Mouse (Mus musculus) embryonic stem cell, embryonic (primary cell): Measurements from ENCODE around the gene Col25a1.

ENCODE experiments used
- CTCF ChIA-PET, 4 experiments: fragments of 300-600 bp in 2 of 4; fragments of 350-600 bp in 2 of 4; sonication (Branson Sonifier 250); formaldehyde crosslinking; loops; one replicate each; lab custom pipeline; 2022; ENCODE audit warnings: inconsistent platforms in 2 of 4; lab: Charles Lee
- POLR2A ChIA-PET, 4 experiments: fragments of 300-600 bp in 2 of 4; fragments of 350-600 bp in 2 of 4; sonication (Branson Sonifier 250); formaldehyde crosslinking; loops; one replicate each; lab custom pipeline; 2022; ENCODE audit warnings: antibody characterized with exemption in 4 of 4, inconsistent platforms in 1 of 4; lab: Charles Lee

The Col25a1 gene

GRCm38 (mm10) chr3:130488839-130489238 lies 357.5 kb downstream of the Col25a1 start:
- CTCF ChIA-PET: no interaction called here
- POLR2A ChIA-PET: no interaction called here

- CTCF ChIA-PET: no interaction called here
- POLR2A ChIA-PET: no interaction called here
Observed at GRCm38 (mm10) chr3:130494192-130494591, 362.9 kb downstream of the Col25a1 start.

GRCm38 (mm10) chr3:130494665-130495396 lies 363.5 kb downstream of the Col25a1 start:
- ChIA-PET POLR2A (no interaction called here), CTCF (no interaction called here)

GRCm38 (mm10) chr3:130497036-130497435 lies 365.7 kb downstream of the Col25a1 start:
- CTCF ChIA-PET: interaction anchor here in 1 of 4 experiments (0.7 kb wide), 1 partner anchor 1762 kb away, joined by 3 read pairs; no protein-coding TSS in a partner anchor
- POLR2A ChIA-PET: no interaction called here

DNA sequence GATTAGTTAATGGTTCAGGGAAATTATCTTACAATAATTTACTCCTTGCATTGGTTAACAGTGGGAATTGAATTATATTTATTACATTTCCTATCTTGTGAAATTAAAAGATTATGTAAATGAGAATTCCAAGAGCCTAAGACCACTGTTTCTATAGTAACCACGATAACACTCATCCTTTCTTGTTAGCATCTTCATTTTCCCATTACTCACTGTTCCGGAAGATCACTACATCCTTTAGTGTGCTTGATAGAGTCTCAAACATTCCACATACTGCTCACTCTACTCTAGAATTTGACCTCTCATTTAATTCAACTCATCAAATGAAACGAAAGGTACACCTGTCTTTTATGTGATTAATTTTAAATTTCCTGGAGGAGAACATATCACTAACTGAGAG lies 370.4 kb downstream of the Col25a1 start:
- CTCF ChIA-PET: no interaction called here

DNA sequence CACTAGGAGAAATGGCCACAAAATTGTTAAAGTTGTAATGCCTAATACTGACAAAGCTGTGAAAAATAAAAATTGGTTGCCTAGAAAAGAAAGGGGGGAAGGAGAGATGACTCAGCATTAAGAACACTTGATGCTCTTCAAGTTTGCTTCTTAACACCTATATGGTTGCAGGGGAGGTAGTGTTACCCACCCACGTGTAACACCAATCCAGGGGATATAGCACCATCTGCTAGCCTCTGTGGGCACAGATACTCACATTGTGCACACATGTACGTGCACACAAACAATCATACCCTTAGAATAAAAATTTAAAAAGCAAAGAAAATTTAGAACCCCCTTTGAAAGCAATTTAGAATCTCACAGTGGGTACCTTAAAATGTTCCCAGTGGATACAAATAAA lies 377.0 kb downstream of the Col25a1 start:
- POLR2A ChIA-PET: interaction anchor here in 1 of 4 experiments (0.5 kb wide), 1 partner anchor 485 kb away, joined by 3 read pairs; no protein-coding TSS in a partner anchor
- CTCF ChIA-PET: no interaction called here

More for the DNA sequence above, 370.4 kb downstream of the Col25a1 start:
- POLR2A ChIA-PET: no interaction called here

DNA sequence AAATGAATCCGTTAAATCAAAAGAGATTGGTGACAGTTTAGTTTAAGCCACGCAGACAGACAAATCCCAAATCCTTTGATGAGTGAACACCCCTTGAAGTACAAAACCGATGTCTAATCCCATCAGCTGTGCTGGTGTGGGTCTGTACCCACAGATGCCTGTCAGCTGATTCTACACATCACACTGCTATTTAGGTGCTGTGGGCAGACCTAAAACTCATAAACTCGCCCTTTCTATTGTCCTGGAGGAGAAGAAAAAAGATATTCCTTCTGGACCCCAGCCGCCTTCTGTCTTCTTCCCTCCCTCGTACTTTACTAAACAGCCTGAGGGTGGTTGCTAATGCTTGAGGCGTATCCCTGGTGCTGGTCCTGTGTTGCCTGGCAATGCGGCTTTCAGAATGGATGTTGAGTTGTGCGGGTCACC lies 387.2 kb downstream of the Col25a1 start:
- ChIA-PET CTCF (no interaction called here), POLR2A (no interaction called here)

- ChIA-PET POLR2A (no interaction called here), CTCF (interaction anchor here in 1 of 4 experiments (0.6 kb wide), 1 partner anchor 21 kb away, joined by 3 read pairs; no protein-coding TSS in a partner anchor)
Observed at GRCm38 (mm10) chr3:130521834-130522476, 390.7 kb downstream of the Col25a1 start.

- CTCF ChIA-PET: no interaction called here
- POLR2A ChIA-PET: no interaction called here
Observed at GRCm38 (mm10) chr3:130523019-130523418, 391.7 kb downstream of the Col25a1 start.

DNA sequence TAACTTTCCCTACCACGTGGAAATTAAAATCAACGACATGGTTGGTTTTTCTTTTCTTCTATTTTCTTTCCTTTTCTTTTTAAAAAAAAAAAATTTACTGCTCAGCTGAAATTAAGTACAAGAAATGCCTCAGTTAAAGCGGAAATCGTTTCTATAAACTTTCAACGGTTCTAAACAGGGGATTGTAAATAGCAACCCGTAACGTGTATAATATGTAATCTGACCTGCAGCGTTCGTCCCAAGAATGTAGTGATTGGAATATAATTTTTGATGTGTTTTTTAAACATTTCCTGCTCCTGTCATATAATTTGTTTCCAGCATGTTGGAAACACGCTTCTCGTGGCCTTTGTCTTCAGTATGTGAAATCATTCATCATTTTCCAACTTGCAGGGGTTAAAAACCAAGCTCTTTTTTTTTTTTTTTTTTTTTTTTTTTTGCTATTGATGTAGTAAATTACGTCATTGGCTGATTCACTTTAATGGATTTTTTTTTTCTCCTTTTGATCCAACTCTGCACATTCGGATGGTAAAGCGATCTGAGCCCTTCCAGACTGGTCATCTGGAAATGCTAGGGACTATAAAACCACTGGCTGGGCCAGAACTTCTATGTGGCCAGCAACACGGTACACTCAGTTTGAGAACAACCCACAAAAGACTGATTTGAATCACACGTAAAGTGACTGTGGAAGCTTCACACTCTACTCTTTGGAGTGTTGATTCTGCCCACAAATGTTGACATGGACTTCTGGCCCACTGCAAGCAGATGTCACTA lies 393.3 kb downstream of the Col25a1 start:
- ChIA-PET CTCF (interaction anchor here in 1 of 4 experiments (0.6 kb wide), 1 partner anchor 1308 kb away, joined by 3 read pairs; no protein-coding TSS in a partner anchor), POLR2A (interaction anchor here in 2 of 4 experiments (0.6 kb wide), 2 partner anchors 69 to 421 kb away, joined by 4 to 6 read pairs; no protein-coding TSS in a partner anchor)

DNA sequence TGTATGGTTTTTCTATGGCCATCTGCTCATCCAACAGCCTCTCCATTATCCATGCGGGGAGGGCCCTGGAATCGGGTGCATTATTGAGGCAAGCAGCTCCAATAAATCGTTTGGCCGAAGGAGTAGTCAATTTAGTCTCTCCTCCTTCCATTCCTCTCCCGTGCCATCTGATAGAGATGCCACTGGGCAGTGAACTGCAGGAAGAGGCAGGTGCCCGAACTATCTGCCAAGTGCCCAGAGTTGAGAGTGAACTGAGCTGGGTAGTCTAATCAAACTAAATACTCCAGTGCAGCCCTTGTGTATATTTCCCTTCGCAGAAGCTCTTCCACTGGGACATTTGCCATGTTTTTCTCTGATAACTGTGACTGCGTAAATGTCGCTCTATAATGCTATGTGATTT lies 403.7 kb downstream of the Col25a1 start:
- ChIA-PET POLR2A (no interaction called here), CTCF (no interaction called here)

DNA sequence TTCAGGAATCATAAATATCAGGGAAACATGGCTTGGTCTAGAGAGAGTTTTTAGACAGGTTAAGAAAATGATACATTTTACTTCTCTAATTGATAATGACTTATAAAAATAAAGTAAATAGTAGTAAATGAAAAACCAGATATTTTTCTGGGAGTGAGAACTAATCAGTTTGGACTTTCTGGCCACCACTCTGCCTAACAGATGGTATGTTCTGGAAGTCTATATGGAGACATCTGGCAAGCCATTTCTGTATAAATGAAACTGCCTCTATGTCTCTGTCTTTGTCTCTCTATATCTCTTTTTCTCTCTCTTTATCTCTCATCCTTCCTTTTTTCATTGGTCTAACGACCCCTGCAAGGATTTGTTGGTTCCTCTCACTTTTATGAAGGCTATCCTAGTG lies 410.2 kb downstream of the Col25a1 start:
- POLR2A ChIA-PET: no interaction called here
- CTCF ChIA-PET: no interaction called here

GRCm38 (mm10) chr3:130545995-130546394 lies 414.7 kb downstream of the Col25a1 start:
- POLR2A ChIA-PET: no interaction called here

DNA sequence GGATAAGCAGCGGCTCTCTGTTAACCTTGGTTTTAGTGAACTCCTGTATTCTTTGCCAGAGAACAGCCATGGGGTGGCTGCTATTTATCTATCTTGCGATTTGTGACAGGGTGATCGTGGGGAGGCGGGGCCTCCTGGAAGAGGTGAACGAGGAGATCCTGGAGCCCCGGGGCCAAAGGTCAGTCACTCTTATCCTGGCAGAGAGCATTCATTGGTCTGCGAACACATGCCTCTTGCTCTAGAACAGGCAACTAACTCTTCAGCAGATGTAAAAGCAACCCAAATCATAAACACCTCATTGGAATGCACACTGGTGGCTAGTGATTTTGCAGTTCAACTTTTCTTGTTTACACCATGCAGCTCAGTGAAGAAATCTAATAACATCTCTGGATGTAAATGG lies 417.8 kb downstream of the Col25a1 start:
- POLR2A ChIA-PET: interaction anchor here in 1 of 4 experiments (0.6 kb wide), 1 partner anchor 396 kb away, joined by 3 read pairs; no protein-coding TSS in a partner anchor
- CTCF ChIA-PET: no interaction called here

More at GRCm38 (mm10) chr3:130545995-130546394, 414.7 kb downstream of the Col25a1 start:
- CTCF ChIA-PET: no interaction called here

DNA sequence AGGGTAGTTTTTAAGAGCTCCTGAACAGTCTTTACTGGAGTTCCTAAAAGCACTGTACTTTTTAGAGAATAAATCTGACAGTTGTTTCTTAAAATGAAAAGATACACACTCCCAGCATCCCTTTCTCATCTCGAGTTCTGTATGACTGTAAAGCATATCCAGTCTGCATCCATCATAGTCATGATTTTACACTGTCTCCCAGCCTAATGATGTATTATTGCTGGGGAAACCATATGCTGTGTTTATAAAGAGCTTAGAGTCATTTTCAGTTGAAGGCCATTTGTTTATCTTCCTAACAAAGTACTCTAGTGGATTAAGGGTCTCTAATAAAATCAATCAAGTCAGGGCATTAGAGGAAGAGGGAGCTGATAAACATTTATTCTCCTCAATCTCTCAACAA lies 425.0 kb downstream of the Col25a1 start:
- POLR2A ChIA-PET: interaction anchor here in 1 of 4 experiments (1.1 kb wide), 1 partner anchor 453 kb away, joined by 3 read pairs; no protein-coding TSS in a partner anchor
- CTCF ChIA-PET: no interaction called here

DNA sequence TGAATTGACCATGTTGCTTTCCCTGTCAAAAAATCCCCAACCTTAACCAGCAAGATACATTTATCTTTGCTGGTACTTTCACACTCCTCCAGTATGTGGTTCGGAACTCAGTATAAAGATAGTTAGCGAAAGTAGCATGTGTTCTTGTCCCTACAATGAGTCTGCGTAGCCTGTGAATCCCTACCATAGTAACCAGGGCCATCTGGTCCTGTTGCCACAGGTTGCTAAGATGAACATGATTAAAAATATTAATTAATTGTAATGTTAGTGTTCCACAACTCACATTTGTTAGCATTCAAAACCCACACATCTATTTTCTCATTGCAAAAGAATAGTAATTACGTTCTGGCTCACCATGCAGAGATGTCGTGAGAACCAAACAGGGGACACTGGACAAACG lies 434.3 kb downstream of the Col25a1 start:
- CTCF ChIA-PET: no interaction called here
- POLR2A ChIA-PET: no interaction called here

- POLR2A ChIA-PET: no interaction called here
- CTCF ChIA-PET: interaction anchor here in 1 of 4 experiments (0.6 kb wide), 1 partner anchor 78 kb away, joined by 3 read pairs; no protein-coding TSS in a partner anchor
Observed at GRCm38 (mm10) chr3:130568331-130569095, 437.2 kb downstream of the Col25a1 start.

DNA sequence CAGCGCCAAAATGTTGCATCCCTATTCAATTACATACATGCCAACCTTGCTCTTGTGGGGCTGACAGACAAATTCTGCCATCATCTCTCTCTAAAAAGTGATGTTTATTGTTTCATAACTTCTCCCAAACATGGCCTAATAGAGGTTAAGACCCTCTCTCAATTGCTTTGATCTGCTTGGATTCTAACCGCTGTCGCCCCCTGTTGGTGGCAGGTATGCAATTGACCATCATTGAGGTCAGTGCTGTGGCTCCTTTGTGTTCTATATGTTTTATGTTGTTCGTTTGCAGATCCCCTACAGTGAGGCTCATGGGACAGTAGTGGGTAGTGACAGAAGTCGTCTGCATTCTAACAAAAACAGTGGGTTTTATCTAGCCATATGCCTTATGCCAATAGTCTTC lies 441.9 kb downstream of the Col25a1 start:
- ChIA-PET CTCF (no interaction called here), POLR2A (no interaction called here)
